Mouse (Mus musculus): ENCODE measurements at regions not wholly inside any gene's neighbourhood (a gene's known extent, or its start where the extent isn't known, plus 50 kb on each side); places are given as distances from the start of the nearest gene placed in this dataset.

GRCm38 (mm10) chr8:113985471-113985870 is 136.9 kb upstream of the Adamts18 start:
- H3K9me3 ChIP-seq (ENCODE audit: control insufficient read depth, insufficient read depth, low read depth, low read length): no peaks in the 10 kb centered on the region
- H3K4me3 ChIP-seq (ENCODE audit: insufficient read depth in 1 of 2, low read depth in 1 of 2, low read length in 2 of 2, poor library complexity in 1 of 2, severe bottlenecking in 1 of 2): no peak overlapping the region
- in situ Hi-C loops (cut with MboI; ENCODE audit: low sequenced_read_pairs in 2 of 2, unreplicated experiment in 2 of 2): loop anchor here in 1 of 2 experiments (25.0 kb wide), 1 partner anchor 323 kb away; no protein-coding TSS in a partner anchor
- TF ChIP-seq ZNF384 (IDR thresholded peaks at IDR 0.05; ENCODE audit: low read depth, low read length) (no peak), MAFK (IDR thresholded peaks at IDR 0.05; ENCODE audit: insufficient read depth, low read depth, low read length) (no peak), HCFC1 (IDR thresholded peaks at IDR 0.05; ENCODE audit: borderline replicate concordance, insufficient read depth, low read length) (no peak), ZC3H11A (IDR thresholded peaks at IDR 0.05; ENCODE audit: borderline replicate concordance, low read depth, low read length) (no peak), CHD2 (IDR thresholded peaks at IDR 0.05; ENCODE audit: low read depth, low read length) (no peak)
- H3K4me1 ChIP-seq (ENCODE audit: control insufficient read depth in 2 of 2, insufficient read depth in 2 of 2, low read length in 2 of 2, poor library complexity in 1 of 2): no peaks in the 10 kb centered on the region
- no peak overlapping the region for H3K27ac ChIP-seq (ENCODE audit: insufficient read depth, low read depth, low read length, poor library complexity, severe bottlenecking)
- no peaks in the 10 kb centered on the region for H3K36me3 ChIP-seq (ENCODE audit: control insufficient read depth, insufficient read depth, low read length, poor library complexity, severe bottlenecking)
- no peak for DNase-seq (ENCODE audit: low read depth, low spot score)
- H3K9ac ChIP-seq (ENCODE audit: insufficient read depth, low read depth, low read length, poor library complexity, severe bottlenecking): no peak overlapping the region

- no peak overlapping the region for H3K9ac ChIP-seq (ENCODE audit: insufficient read depth, low read depth, low read length, poor library complexity, severe bottlenecking)
- in situ Hi-C loops (cut with MboI; ENCODE audit: low sequenced_read_pairs in 2 of 2, unreplicated experiment in 2 of 2): loop anchor here in 1 of 2 experiments (25.0 kb wide), 1 partner anchor 324 kb away; no protein-coding TSS in a partner anchor
- H3K9me3 ChIP-seq (ENCODE audit: control insufficient read depth, insufficient read depth, low read depth, low read length): no peaks in the 10 kb centered on the region
- DNase-seq (ENCODE audit: low read depth, low spot score): no peak
- H3K4me3 ChIP-seq (ENCODE audit: insufficient read depth in 1 of 2, low read depth in 1 of 2, low read length in 2 of 2, poor library complexity in 1 of 2, severe bottlenecking in 1 of 2): no peak overlapping the region
- H3K36me3 ChIP-seq (ENCODE audit: control insufficient read depth, insufficient read depth, low read length, poor library complexity, severe bottlenecking): no peaks in the 10 kb centered on the region
- H3K4me1 ChIP-seq (ENCODE audit: control insufficient read depth in 2 of 2, insufficient read depth in 2 of 2, low read length in 2 of 2, poor library complexity in 1 of 2): no peaks in the 10 kb centered on the region
- TF ChIP-seq MAFK (IDR thresholded peaks at IDR 0.05; ENCODE audit: insufficient read depth, low read depth, low read length): no peak
- no peak for TF ChIP-seq ZNF384 (IDR thresholded peaks at IDR 0.05; ENCODE audit: low read depth, low read length)
- no peak for TF ChIP-seq CHD2 (IDR thresholded peaks at IDR 0.05; ENCODE audit: low read depth, low read length)
- TF ChIP-seq HCFC1 (IDR thresholded peaks at IDR 0.05; ENCODE audit: borderline replicate concordance, insufficient read depth, low read length): no peak
- TF ChIP-seq ZC3H11A (IDR thresholded peaks at IDR 0.05; ENCODE audit: borderline replicate concordance, low read depth, low read length): no peak
- H3K27ac ChIP-seq (ENCODE audit: insufficient read depth, low read depth, low read length, poor library complexity, severe bottlenecking): no peak overlapping the region
These were observed 137.4 kb upstream of the Adamts18 start for GRCm38 (mm10) chr8:113985948-113986347.

DNA sequence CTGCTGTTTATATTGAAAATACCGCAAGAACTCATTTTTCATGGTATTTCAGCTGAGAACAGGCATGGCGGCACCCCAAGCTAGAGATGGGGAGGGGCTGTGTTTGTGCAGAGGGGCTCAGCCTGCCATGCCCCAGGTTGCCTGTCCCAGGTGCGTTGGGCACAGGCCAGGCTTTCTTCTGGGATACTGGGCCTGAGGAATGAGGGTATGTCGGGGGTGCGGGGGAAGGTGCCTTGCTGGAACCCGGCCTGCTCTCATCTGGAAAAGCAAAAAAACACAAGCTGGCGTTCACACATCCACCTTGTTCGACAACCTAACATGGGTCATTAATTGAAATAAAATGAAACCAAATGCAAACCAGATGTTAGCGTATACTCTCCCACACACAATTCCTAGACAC is 142.2 kb upstream of the Adamts18 start:
- no peak for TF ChIP-seq HCFC1 (IDR thresholded peaks at IDR 0.05; ENCODE audit: borderline replicate concordance, insufficient read depth, low read length)
- TF ChIP-seq ZNF384 (IDR thresholded peaks at IDR 0.05; ENCODE audit: low read depth, low read length): no peak
- TF ChIP-seq CHD2 (IDR thresholded peaks at IDR 0.05; ENCODE audit: low read depth, low read length): no peak
- TF ChIP-seq MAFK (IDR thresholded peaks at IDR 0.05; ENCODE audit: insufficient read depth, low read depth, low read length): no peak
- no peak for TF ChIP-seq ZC3H11A (IDR thresholded peaks at IDR 0.05; ENCODE audit: borderline replicate concordance, low read depth, low read length)
- Histone ChIP-seq H3K9me3 (ENCODE audit: control insufficient read depth, insufficient read depth, low read depth, low read length) (no peaks in the 10 kb centered on the region), H3K27ac (ENCODE audit: insufficient read depth, low read depth, low read length, poor library complexity, severe bottlenecking) (no peak overlapping the region), H3K4me3 (ENCODE audit: insufficient read depth in 1 of 2, low read depth in 1 of 2, low read length in 2 of 2, poor library complexity in 1 of 2, severe bottlenecking in 1 of 2) (no peak overlapping the region), H3K36me3 (ENCODE audit: control insufficient read depth, insufficient read depth, low read length, poor library complexity, severe bottlenecking) (no peaks in the 10 kb centered on the region), H3K9ac (ENCODE audit: insufficient read depth, low read depth, low read length, poor library complexity, severe bottlenecking) (no peak overlapping the region), H3K4me1 (ENCODE audit: control insufficient read depth in 2 of 2, insufficient read depth in 2 of 2, low read length in 2 of 2, poor library complexity in 1 of 2) (no peaks in the 10 kb centered on the region)
- DNase-seq (ENCODE audit: low read depth, low spot score): no peak
- in situ Hi-C loops (cut with MboI; ENCODE audit: low sequenced_read_pairs in 2 of 2, unreplicated experiment in 2 of 2): loop anchor here in 1 of 2 experiments (25.0 kb wide), 1 partner anchor 328 kb away; no protein-coding TSS in a partner anchor

- no peak for DNase-seq (ENCODE audit: low read depth, low spot score)
- no peak overlapping the region for H3K27ac ChIP-seq (ENCODE audit: insufficient read depth, low read depth, low read length, poor library complexity, severe bottlenecking)
- H3K4me1 ChIP-seq (ENCODE audit: control insufficient read depth in 2 of 2, insufficient read depth in 2 of 2, low read length in 2 of 2, poor library complexity in 1 of 2): no peaks in the 10 kb centered on the region
- no peak overlapping the region for H3K4me3 ChIP-seq (ENCODE audit: insufficient read depth in 1 of 2, low read depth in 1 of 2, low read length in 2 of 2, poor library complexity in 1 of 2, severe bottlenecking in 1 of 2)
- H3K36me3 ChIP-seq (ENCODE audit: control insufficient read depth, insufficient read depth, low read length, poor library complexity, severe bottlenecking): no peaks in the 10 kb centered on the region
- TF ChIP-seq ZNF384 (IDR thresholded peaks at IDR 0.05; ENCODE audit: low read depth, low read length) (no peak), CHD2 (IDR thresholded peaks at IDR 0.05; ENCODE audit: low read depth, low read length) (no peak), MAFK (IDR thresholded peaks at IDR 0.05; ENCODE audit: insufficient read depth, low read depth, low read length) (no peak), HCFC1 (IDR thresholded peaks at IDR 0.05; ENCODE audit: borderline replicate concordance, insufficient read depth, low read length) (no peak), ZC3H11A (IDR thresholded peaks at IDR 0.05; ENCODE audit: borderline replicate concordance, low read depth, low read length) (no peak)
- in situ Hi-C loops (cut with MboI; ENCODE audit: low sequenced_read_pairs in 2 of 2, unreplicated experiment in 2 of 2): loop anchor here in 1 of 2 experiments (25.0 kb wide), 1 partner anchor 337 kb away; no protein-coding TSS in a partner anchor
- no peak overlapping the region for H3K9ac ChIP-seq (ENCODE audit: insufficient read depth, low read depth, low read length, poor library complexity, severe bottlenecking)
- no peaks in the 10 kb centered on the region for H3K9me3 ChIP-seq (ENCODE audit: control insufficient read depth, insufficient read depth, low read depth, low read length)
These were observed 134.5 kb upstream of the Nudt7 start for GRCm38 (mm10) chr8:113998881-113999280.

Measured in ES-E14 (cell line).